Mouse (Mus musculus) adrenal gland (tissue): Measurements from ENCODE around the gene Smad1.

Experiments
- intact Hi-C: fragments of 180-260 bp; cut with DNase I; formaldehyde crosslinking; loops from one replicate; pipeline ENCODE4 v1.15.1; 2025

Gene Smad1

DNA sequence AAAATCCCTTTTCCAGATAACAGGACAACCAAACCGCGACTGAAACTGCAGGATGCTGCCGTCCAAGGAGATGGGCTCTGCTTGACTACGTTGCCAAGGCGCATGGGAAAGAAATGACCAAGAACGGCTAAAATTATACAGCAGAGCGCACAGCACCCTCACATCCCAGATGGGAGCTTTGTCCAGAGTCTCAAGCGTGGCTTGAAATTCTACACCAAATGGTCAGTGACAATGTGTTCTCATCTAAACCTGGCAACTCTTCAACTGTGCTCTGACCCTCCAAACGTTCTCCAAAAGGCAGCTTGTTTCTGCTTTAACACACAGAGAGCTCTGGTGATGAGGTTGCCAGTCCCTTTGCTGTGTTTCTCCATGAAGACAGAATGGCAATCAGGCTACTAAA lies 39.0 kb downstream of the Smad1 start:
- intact Hi-C loops = no loop called here

DNA sequence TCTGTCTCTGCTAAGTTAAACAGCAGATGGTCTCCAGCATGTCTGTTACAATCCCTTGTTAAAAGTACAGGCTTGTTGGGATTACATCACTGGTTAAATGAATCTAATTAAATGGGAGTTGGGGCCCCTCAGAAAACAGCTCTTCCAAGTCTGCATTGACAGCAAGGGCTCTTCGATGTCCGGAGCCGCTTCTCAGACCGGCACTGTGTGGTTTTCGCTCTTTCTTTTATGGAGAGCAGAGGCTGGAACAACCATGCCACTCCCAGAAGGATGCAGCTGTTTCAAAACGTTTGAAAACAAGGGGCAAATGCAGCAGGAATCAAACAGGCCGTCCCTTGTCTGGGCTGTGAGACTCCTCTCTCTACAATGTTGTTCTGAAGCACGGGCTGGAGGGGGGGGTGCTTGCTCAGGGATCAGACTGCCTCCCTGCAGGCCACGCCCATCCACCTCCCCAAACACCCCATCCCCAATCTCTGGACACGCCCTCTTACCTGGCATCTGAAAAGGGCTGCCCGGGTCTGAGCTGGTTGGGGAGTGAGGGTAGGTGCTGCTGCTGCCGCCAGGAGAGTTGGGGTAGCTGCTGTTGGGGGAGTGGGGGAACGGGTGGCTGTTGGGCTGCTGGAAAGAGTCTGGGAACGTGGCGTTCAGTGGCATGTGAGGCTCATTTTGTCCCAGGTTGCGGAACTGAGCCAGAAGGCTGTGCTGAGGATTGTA lies 43.4 kb downstream of the Smad1 start:
- intact Hi-C loops = no loop called here

DNA sequence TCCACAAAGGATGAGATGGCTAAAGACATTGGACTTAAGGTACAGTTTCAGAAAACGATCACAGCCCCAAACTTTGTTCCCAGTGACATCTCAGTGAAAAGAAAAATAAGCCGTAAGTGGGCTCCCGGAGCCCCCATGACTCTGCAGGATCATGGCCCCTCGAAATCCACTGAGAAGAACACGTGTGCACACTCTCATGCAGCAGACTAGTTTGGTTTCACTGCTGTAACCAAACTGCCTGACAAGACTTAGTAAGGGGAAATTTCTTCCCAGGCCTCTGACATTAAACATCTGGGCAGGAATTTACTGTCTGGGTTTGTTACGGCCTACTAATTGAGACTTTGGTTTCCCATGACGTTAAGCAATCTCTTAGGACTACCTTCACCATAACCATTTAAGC lies 45.3 kb downstream of the Smad1 start:
- intact Hi-C loops = no loop called here

DNA sequence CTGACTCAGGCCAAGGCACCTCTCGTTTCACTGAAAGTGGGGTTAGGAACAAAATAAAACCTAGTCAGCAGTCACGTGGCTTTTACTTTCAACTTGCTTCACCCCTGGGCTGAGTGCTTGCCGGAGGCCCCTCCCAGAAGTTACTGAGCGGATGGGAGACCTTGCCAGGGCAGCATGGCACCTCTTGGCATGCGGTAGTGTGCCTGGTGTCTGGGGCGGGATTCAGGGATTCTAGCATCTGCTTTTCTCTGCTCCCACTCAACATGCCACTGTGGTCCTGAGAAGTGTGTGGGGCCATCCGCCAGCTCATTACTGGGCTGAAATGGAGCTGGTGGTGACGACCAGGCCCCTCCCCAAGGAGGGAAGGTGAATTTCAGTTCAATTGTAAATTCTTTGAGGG lies 47.4 kb downstream of the Smad1 start:
- intact Hi-C loops = no loop called here

GRCm38 (mm10) chr8:79350805-79351204 lies 48.5 kb downstream of the Smad1 start:
- intact Hi-C loops = no loop called here

DNA sequence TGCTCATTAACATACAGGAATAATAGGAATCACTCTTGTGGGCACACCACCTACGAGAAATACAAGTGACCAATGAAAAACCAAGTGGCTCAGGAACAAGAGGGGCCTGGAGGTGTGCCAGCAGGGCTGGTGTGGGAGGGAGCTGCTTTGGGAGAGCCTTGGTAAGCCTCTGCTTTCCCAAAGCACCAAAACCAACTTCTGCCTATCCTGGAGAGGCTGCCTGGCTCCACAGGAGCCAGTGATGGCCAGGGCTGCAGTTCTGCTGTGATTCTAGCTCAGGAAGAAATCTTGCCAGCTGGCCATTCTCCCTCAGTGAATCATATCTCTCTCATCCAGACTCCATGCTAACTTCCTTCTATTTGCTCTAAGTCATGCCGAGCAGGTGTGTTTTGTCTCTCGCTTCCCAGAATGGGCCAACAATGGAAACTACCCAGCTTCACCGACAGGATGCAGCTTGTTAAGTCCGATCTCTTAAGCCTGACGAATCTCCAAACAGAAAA lies 49.2 kb downstream of the Smad1 start:
- intact Hi-C loops = no loop called here

GRCm38 (mm10) chr8:79346414-79346813 lies 52.9 kb downstream of the Smad1 start:
- intact Hi-C loops = no loop called here

- intact Hi-C loops = no loop called here
Observed at GRCm38 (mm10) chr8:79345856-79346255, 53.5 kb downstream of the Smad1 start.

- intact Hi-C loops = no loop called here
Observed at GRCm38 (mm10) chr8:79341236-79341635, 58.1 kb downstream of the Smad1 start.

DNA sequence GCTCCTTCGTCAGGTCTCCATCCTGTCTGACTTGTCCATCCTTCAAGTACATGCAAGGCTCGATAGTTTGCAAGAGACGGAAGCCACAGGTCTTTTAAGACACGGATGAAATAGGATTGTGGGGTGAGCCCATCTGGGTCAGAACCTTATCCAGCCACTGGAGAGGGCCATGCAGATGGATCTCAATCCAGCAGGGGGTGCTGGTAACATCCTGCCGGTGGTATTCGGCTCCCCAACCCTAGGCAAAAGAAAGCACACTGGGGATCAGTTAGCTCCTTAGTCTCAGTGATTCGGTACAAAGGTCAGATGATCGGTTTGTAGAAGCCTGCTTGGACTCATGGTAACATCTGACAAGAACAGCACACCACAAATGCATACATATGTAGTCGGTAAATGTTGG lies 59.8 kb downstream of the Smad1 start:
- intact Hi-C loops = loop anchor here (10.0 kb wide), 1 partner anchor 155 kb away; no protein-coding TSS in a partner anchor

DNA sequence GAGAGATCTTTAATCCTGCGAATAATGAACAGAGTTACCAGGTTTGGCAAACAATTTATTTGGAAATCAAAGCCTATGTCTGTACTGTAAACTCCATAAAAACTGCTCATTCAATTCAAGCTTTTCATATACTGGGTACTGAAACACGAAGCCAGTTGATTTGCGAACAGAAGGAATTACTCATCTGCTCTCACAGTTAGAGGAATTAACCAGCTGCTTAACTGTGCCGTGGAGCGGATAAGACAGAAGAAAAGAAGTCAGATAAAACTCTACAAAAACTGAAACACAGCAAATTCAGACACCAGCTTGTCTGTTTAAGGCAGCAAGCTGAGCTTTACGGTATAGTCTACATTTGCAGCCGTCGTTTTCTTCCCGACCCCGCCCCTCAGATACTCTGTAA lies 60.7 kb downstream of the Smad1 start:
- intact Hi-C loops = loop anchor here (10.0 kb wide), 1 partner anchor 156 kb away; no protein-coding TSS in a partner anchor

DNA sequence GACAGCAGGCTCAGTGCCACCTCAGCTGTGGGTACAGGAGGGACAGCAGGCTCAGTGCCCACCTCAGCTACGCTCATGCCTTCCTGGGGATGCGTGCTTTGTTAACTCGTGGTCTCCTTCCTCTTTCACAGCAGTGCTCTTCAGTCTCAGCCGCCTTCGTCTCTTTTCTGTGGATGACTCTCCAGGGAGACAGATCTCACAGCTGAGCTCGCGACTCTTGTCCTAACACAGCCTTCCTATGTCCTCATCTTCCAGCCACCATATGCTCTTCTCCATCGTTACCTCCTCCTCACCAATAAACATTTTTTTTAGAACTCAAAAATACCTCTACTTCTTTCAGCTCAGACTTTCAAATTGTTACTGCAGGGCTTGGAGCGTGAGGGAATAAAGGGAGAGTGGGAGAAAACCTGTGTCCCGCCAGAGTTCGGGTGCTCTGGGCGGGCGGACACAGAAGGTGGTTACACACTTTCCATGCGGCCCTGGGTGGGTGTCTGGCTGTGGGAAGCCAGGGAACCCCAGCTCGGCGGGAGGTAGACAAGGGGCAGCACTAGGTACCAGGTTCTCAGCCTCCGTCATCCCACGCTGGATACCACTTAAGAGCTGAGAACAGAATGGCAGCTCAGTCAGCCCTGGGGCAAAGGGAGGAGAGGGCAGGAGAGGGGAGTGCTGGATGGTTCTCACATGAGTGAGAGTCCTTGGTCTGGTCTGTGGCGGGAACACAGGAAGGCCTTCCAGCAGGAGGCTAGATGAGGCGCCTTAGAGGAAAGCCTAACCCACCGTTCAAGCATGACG lies 67.0 kb downstream of the Smad1 start:
- intact Hi-C loops = loop anchor here (10.0 kb wide), 1 partner anchor 162 kb away; no protein-coding TSS in a partner anchor

DNA sequence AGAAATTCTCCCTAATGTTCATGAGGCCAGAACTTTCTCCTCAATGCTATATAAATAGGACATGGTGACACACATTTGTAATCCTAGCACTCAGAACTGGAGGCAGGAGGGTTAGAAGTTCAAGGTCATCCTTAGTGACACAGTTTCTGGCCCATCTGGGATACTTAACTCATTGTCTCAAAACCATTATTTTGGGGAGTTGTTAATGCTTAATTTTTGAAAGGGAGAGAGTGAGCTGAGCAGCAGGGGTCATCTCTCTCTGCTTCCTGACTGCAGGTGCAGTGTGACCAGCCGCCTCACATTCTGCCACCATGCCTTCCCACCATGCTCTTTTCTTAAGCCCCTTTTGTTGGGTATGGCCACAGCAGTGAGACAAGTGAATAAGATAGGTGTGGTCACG lies 67.7 kb downstream of the Smad1 start:
- intact Hi-C loops = loop anchor here (10.0 kb wide), 1 partner anchor 163 kb away; no protein-coding TSS in a partner anchor

- intact Hi-C loops = loop anchor here (10.0 kb wide), 1 partner anchor 164 kb away; no protein-coding TSS in a partner anchor
Observed at GRCm38 (mm10) chr8:79331017-79331416, 68.3 kb downstream of the Smad1 start.

DNA sequence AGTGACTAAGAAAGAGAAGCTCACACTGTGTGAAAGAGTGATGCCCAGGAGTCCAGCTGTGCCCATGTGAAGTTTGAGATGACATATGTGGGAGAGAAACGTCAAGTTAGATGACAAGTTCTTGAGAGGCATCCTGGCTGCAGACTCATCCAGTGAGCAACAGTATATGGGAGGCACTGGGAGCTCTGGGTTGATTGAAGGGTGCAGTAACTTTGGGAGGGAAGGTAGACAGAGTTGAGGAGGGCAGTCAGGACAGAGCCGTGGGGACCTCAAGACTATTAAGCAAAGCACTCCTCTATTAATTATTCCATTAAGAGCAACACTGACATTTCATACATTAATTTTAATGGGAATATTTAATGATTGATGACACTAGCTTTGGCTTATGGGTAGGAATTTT lies 69.6 kb downstream of the Smad1 start:
- intact Hi-C loops = loop anchor here (10.0 kb wide), 1 partner anchor 165 kb away; no protein-coding TSS in a partner anchor

- intact Hi-C loops = no loop called here
Observed at GRCm38 (mm10) chr8:79329182-79329581, 70.1 kb downstream of the Smad1 start.

DNA sequence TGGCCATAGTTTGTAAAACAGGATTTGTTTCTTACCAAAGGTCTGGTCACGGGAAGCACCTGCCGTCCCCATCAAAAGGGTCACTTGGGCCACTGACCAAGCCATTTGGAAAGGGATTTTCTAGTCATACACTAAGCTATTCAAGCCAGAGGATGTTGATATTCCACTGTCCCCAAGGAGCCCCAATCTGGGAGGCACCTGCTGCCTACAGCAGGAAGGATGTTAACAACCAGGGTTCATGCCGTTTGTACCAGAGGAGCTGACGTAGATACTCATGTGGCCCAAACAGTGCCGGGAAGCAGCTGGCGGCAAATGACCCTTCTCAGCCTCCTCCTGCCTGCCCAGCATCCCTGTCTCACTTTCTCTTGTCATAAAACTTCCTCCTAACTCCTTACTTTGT lies 73.8 kb downstream of the Smad1 start:
- intact Hi-C loops = no loop called here

GRCm38 (mm10) chr8:79324928-79325327 lies 74.4 kb downstream of the Smad1 start:
- intact Hi-C loops = no loop called here

DNA sequence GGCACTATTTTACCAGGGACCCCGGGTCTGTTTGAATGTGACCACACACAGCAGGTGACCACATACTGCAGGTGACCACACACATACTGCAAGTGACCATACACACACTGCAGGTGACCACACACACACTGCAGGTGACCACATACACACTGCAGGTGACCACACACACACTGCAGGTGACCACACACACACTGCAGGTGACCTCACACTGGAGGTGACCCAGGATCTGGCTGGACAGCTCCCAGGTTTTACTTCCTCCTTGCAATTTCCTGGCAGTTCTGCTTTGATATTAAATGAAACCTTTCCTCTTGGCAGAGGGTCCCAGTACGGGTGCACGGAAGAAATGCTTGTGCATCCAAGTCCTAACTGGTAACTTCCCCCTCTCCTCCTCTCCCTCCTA lies 75.3 kb downstream of the Smad1 start:
- intact Hi-C loops = no loop called here

DNA sequence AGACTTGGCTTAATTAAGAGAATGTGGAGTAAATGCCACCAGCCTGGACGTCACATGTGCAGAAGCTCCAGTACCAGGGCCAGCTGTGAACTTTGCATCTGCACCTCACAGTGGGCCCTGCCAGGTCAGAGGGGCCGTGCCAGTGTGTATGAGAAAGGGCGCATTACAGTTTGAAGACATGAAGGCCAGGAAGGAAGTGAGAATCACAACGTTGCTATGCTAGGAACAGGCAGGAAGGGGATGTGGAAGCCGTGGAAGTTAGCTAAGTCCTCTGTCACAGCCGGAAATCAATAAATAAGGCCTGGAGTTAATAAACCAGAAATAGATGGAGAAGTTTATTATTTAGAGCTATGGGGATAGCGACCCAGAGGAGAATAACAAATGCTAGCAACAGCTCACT lies 76.2 kb downstream of the Smad1 start:
- intact Hi-C loops = no loop called here

GRCm38 (mm10) chr8:79310801-79311200 lies 88.5 kb downstream of the Smad1 start:
- intact Hi-C loops = no loop called here

GRCm38 (mm10) chr8:79305941-79306340 lies 93.4 kb downstream of the Smad1 start:
- intact Hi-C loops = no loop called here
